Mouse (Mus musculus) midbrain, postnatal 0 days (tissue): Measurements from ENCODE around the gene Heyl. TPM values are rescaled to one million over a fixed set of nuclear protein-coding genes. Genes with fewer than 3 reads are reported as not detected.
A peak's percentile ranks its signal among the peaks of the same experiment; 100 is the strongest.

ENCODE experiments used
- ATAC-seq: fragments of 200-750 bp; cut with Nextera tagmentation; 2 replicates; pipeline ENCODE4 v1.8.0; 2017; ENCODE audit warnings: moderate number of reproducible peaks, mild to moderate bottlenecking, moderate TSS enrichment, moderate library complexity; ENCODE audit not compliant: low FRiP score
- DNase-seq: peaks from one replicate; pipeline ENCODE4 v3.0.0-alpha.2; 2015; ENCODE audit warnings: low spot score
- H3K27ac ChIP-seq: fragments of 300-500 bp; sonication (generic); 2 replicates; pipeline ENCODE4 v1.5.1; 2014; ENCODE audit warnings: low read depth, mild to moderate bottlenecking, low read length, mixed read lengths
- H3K27me3 ChIP-seq: fragments of 300-500 bp; sonication (generic); 2 replicates; pipeline ENCODE4 v1.6.1; 2014; ENCODE audit warnings: low read length, control low read depth, mixed read lengths; ENCODE audit not compliant: insufficient read depth
- H3K36me3 ChIP-seq: fragments of 300-500 bp; sonication (generic); 2 replicates; pipeline ENCODE4 v1.6.1; 2014; ENCODE audit warnings: low read length, control low read depth, mixed read lengths; ENCODE audit not compliant: insufficient read depth
- H3K4me1 ChIP-seq: fragments of 300-500 bp; sonication (generic); 2 replicates; pipeline ENCODE4 v1.6.1; 2014; ENCODE audit warnings: mild to moderate bottlenecking, control low read depth, antibody characterized with exemption, low read length, mixed read lengths; ENCODE audit not compliant: insufficient read depth
- H3K4me2 ChIP-seq: fragments of 300-500 bp; sonication (generic); 2 replicates; pipeline ENCODE4 v1.6.1; 2014; ENCODE audit warnings: low read depth, mild to moderate bottlenecking, low read length, mixed read lengths; ENCODE audit not compliant: poor library complexity, severe bottlenecking
- H3K4me3 ChIP-seq: fragments of 300-500 bp; sonication (generic); 2 replicates; pipeline ENCODE4 v1.5.1; 2014; ENCODE audit warnings: low read depth, mild to moderate bottlenecking, low read length, moderate library complexity
- H3K9ac ChIP-seq: fragments of 300-500 bp; sonication (generic); replicated peaks from 2 replicates; pipeline ENCODE4 v1.6.1; 2014; ENCODE audit warnings: mild to moderate bottlenecking, low read length, moderate library complexity, mixed read lengths; ENCODE audit not compliant: poor library complexity, severe bottlenecking
- H3K9me3 ChIP-seq: fragments of 300-500 bp; sonication (generic); 2 replicates; pipeline ENCODE4 v1.6.1; 2016; ENCODE audit warnings: low read length, control low read depth
- CTCF ChIP-seq: IDR thresholded peaks from 2 replicates; pipeline ENCODE4 v1.5.1; 2016; ENCODE audit warnings: antibody characterized with exemption, mild to moderate bottlenecking
- WGBS: fragments of 180-500 bp; shearing (Covaris S2); extraction: QIAGEN DNeasy Blood & Tissue Kit; methylation state at CpG from one replicate; pipeline ENCODE4 v1.1.7; 2014; 5-methylcytosine and 5-hydroxymethylcytosine counted together
- polyA plus RNA-seq: library from polyadenylated mRNA; unstranded; fragments of >200 nt; fragmentation: Nextera tagmentation; extraction: Ambion mirVana; gene quantifications from 2 replicates; pipeline ENCODE4 v1.2.1, GENCODE M21; 2015
- total RNA-seq: library from RNA; depleted of rRNA; stranded (reverse); fragments of >200 nt; gene quantifications from 2 replicates; pipeline ENCODE4 v1.2.3, GENCODE M21; 2014

The Heyl gene
- total and polyA plus RNA-seq, 2 experiments from 2014 or later, result 5.0 to 5.1 TPM

DNA sequence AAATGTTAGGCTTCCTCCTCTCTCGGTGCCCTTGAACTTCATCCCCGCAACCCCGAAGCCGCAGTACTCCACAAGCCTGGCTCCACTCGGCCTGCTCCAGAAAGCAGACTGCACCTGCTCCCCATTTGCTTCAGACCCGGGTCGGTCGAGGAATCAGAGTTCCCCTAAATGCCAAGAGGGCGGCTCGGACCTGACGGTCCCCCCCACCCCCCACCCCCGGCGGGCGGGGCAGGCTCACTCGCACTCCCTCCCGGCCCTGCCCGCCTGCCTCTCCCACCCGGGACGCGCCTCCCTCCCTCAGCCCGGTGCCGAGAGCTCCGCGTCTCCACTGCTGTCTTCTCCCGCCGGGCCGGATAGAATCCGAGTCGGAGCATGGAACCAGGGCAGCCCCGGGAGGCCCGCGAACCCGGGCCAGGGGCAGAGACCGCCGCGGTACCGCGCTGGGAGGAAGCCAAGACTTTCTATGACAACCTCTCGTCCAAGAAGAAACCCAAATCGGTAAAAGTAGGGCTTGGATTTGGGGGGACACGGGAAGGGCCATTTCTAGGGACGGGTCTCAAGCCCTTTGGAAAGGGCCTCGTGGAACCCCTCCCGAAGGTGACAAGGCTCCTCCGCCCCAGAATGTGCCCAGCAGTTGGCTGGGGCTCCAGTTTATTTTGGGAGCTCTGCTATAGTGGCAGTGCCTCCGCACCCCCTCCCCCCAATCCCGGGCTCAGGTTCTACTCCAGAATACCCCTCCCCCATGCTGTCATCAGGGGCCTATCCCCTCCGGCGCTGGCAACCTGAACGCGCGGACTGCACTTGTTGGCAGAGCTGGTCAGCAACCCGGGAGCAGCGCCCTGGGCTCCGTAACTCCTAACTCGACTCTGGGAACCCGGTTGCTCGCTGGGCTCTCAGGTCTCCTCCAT, 31.9 kb upstream of the Heyl start, which contains the start of gene Nt5c1a:
Nt5c1a (plus strand) TSS at position 319 of the 908 bp plus-strand sequence.
- ATAC-seq, result peak; percentile 63
- WGBS, result 2% methylated on average over 54 of the region's 58 CpGs
- no peak for DNase-seq
- no peak for TF ChIP-seq CTCF
- H3K4me3 ChIP-seq, result peak within 1 kb of the TSS; percentile 37
- H3K9me3 ChIP-seq, result no peaks in the 10 kb centered on the region
- H3K36me3 ChIP-seq, result no peaks in the 10 kb centered on the region
- no peak within 1 kb of the TSS for H3K27ac ChIP-seq
- H3K4me1 ChIP-seq, result peaks cover 3% of the 10 kb centered on the region; the same call in 1 of the 2 replicates
- peak within 1 kb of the TSS; percentile 37; the same call in 1 of the 2 replicates for H3K9ac ChIP-seq
- H3K27me3 ChIP-seq, result peaks cover 5% of the 10 kb centered on the region; the same call in 1 of the 2 replicates
- H3K4me2 ChIP-seq, result peak within 1 kb of the TSS; percentile 69

DNA sequence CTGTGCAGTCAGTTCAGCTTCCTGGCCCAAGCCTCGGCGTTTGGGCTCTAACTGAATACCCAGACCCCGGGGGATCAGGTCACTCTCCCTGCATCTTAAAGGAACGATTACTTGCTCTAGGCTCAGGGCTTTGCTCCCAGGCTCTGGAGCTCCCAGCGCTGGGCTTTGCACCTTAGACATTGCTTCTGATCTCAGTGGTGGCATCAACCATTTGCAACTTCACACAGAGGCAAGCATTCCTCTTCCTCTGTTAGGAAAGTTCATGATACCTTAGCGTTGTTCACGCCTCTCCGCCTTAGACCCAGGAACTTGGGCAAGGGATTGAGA, 31.3 kb upstream of the Heyl start:
- ATAC-seq (no peak), DNase-seq (no peak)
- H3K4me1 ChIP-seq, result peaks cover 3% of the 10 kb centered on the region; the same call in 1 of the 2 replicates
- no peaks in the 10 kb centered on the region for H3K36me3 ChIP-seq
- peak overlapping the region; percentile 69 for H3K4me2 ChIP-seq
- H3K9me3 ChIP-seq, result no peaks in the 10 kb centered on the region
- H3K27me3 ChIP-seq, result peaks cover 5% of the 10 kb centered on the region; the same call in 1 of the 2 replicates
- no peak for TF ChIP-seq CTCF
- WGBS, result 15% methylated on average over 8 of the region's 8 CpGs
- no peak overlapping the region for H3K27ac ChIP-seq
- no peak overlapping the region for H3K9ac ChIP-seq
- peak overlapping the region; percentile 37; the same call in 1 of the 2 replicates for H3K4me3 ChIP-seq

DNA sequence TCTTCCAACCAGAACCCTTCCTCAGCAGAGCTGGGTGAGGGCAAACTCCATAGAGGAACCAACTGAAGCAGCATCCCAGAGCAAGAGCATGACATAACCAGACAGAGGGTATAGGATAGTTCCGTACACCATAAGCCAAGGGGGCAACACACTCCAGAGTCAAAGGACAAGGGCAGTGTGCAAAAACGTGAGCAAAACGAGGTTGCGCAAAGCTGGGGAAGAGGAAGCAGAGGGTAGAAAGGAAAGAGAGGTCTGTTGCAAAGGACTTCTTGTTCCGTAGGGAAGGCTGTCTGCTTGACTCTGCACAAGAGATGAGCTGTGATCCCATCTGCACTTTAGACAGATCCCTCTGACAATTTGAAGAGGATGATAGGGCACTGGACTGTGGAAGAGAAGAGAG, 26.0 kb upstream of the Heyl start:
- no peaks in the 10 kb centered on the region for H3K9me3 ChIP-seq
- DNase-seq (no peak), ATAC-seq (no peak)
- H3K4me1 ChIP-seq, result peaks cover 3% of the 10 kb centered on the region; the same call in 1 of the 2 replicates
- no peaks in the 10 kb centered on the region for H3K36me3 ChIP-seq
- no peak overlapping the region for H3K4me3 ChIP-seq
- no peak overlapping the region for H3K9ac ChIP-seq
- H3K27ac ChIP-seq, result no peak overlapping the region
- WGBS, result 82% methylated on average over 5 of the region's 5 CpGs
- H3K4me2 ChIP-seq, result no peak overlapping the region
- no peaks in the 10 kb centered on the region for H3K27me3 ChIP-seq
- TF ChIP-seq CTCF, result no peak

GRCm38 (mm10) chr4:123210996-123211395, 22.4 kb upstream of the Heyl start:
- Histone ChIP-seq H3K4me1 (peaks cover 13% of the 10 kb centered on the region), H3K9me3 (no peaks in the 10 kb centered on the region), H3K27me3 (no peaks in the 10 kb centered on the region), H3K4me3 (no peak overlapping the region), H3K36me3 (no peaks in the 10 kb centered on the region), H3K4me2 (no peak overlapping the region), H3K27ac (no peak overlapping the region), H3K9ac (no peak overlapping the region)
- 51% methylated on average over 8 of the region's 8 CpGs for WGBS
- DNase-seq (no peak), ATAC-seq (no peak)
- TF ChIP-seq CTCF, result no peak

DNA sequence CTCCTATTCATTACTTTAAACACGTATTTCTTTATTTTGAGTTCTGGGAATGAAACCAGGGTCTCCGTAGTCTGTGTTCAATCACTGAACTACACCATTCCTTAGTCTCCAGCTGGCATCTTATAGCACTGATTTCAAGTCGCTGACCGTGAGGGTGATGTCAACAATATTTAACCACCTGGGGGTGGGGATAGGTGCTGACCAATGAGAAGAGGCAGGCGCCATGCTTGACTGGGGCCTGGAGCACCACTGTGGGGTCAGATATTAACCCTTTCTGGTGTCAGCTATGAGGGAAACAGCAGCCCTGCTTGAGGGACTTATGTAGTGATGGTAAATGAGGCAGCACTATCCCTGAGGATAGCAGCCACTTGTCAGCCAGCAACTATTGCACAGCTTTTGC, 21.9 kb upstream of the Heyl start:
- Histone ChIP-seq H3K27ac (no peak overlapping the region), H3K27me3 (no peaks in the 10 kb centered on the region), H3K4me3 (no peak overlapping the region), H3K4me2 (no peak overlapping the region), H3K4me1 (peaks cover 13% of the 10 kb centered on the region), H3K9ac (no peak overlapping the region), H3K36me3 (no peaks in the 10 kb centered on the region), H3K9me3 (no peaks in the 10 kb centered on the region)
- DNase-seq (no peak), ATAC-seq (no peak)
- TF ChIP-seq CTCF, result no peak
- 71% methylated on average over 5 of the region's 5 CpGs for WGBS

- H3K4me1 ChIP-seq, result peaks cover 13% of the 10 kb centered on the region
- no peaks in the 10 kb centered on the region for H3K27me3 ChIP-seq
- peak; percentile 24 for DNase-seq
- no peaks in the 10 kb centered on the region for H3K9me3 ChIP-seq
- H3K36me3 ChIP-seq, result no peaks in the 10 kb centered on the region
- no peak for TF ChIP-seq CTCF
- H3K9ac ChIP-seq, result no peak overlapping the region
- no peak overlapping the region for H3K4me2 ChIP-seq
- no peak overlapping the region for H3K27ac ChIP-seq
- no peak overlapping the region for H3K4me3 ChIP-seq
- 16% methylated on average over 2 of the region's 2 CpGs for WGBS
- no peak for ATAC-seq
Measured at GRCm38 (mm10) chr4:123212330-123212729, 21.0 kb upstream of the Heyl start.
